Mouse (Mus musculus): ENCODE results near the gene Pp2d1. TPM values are rescaled to one million over a fixed set of nuclear protein-coding genes. Genes with fewer than 3 reads are reported as not detected.
"Not testable (repeated sequence)": the region's sequence is repeated elsewhere in the genome, so short reads cannot be mapped to it uniquely, and the experiment has no call there.

Gene Pp2d1
- total RNA-seq (2021), result not detected
- long read RNA-seq, experiment 1, result 0 reads
- long read RNA-seq, experiment 2, result 0 reads

DNA sequence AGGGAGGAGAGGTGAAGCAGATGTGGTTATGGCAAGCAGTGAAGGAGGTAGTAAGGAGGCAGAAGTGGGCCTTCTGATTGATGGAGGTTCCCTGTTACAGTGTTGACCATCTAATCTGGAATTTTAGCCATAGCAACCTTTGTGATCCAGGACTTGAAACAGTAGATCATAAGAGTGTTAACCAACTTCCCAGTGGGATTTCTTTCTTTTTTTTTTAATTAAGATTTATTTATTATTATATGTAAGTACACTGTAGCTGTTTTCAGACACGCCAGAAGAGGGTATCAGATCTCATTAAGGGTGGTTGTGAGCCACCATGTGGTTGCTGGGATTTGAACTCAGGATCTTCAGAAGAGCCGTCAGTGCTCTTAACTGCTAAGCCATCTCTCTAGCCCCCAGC is at the start of gene Pp2d1:
TSS of gene Pp2d1 (minus strand) at position 101 of the 400 bp plus-strand sequence.
- not testable (repeated sequence) for DNase-seq

GRCm38 (mm10) chr17:53588097-53588855 is 49.0 kb upstream of the Pp2d1 start:
- no peak for DNase-seq

DNA sequence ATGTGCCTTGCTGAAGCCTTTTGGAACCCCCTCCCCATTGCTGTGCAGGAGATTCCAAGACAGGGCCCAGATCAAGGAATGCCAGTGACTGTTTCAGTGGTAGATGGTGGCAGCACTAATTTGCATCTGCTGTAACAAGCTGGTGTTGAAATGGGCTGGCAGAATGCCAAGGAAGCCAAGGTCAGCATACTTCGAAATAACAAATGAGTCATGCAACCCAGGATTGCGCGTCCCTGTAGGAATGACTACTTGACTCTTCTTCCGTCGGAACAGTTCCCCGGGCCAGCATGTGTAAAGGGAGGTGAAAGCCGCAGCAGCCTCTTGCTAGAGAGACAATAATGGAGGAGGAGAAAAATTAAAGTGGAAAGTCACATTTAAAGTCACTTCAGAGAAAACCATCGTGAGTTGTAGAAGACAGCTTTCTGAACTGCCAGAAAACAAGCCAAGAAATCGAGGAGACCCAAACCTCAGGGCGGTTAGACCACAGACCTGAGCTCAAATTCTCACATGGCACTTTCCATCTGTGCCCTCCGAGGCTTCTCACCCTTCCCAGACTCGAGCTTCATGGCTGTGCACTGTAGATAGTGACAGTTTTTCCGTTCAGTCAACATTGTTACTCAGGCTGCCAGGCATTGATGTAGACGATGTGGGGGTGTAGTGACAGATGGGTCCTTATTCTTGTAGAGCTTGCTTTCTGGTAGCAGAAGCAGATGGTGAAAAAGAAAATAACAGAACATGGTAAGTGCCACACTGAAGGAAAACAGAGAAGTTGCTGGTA is 48.0 kb upstream of the Pp2d1 start:
- peak; percentile 95 to 97 for DNase-seq

DNA sequence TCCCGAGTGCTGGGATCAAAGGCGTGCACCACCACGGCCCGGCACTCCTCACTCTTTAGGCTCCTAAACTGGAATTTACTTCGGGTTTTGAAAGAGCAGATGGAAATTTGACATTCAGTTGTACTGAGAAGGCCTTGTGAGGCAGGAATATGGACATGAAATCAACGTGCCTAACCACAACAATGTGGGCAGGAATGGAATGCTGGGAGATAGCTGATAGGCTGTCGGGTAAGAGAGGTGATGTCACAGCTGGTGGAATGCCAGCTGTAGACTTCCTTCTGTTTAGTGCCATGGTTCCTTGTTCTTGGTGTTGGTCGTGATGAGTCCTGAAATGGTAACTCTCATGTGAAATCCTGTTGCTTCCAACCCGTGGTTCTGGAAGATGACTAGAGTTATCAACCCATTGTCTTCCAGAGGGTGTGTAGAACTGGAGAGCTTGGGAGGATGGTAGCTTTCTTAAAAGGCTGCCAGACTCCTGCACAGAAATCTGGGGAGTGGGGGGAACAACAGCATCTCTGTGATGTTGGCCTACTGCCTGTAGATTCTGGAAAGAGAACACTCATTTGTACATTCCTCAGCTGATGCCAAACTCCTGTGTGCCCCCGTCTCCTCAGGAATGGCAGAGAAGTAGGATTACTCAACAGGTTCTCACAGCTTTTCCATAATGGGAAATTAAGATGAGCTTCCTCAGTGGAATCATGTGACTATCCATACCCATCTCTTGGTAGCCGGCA is 44.8 kb upstream of the Pp2d1 start:
- DNase-seq, result peak in 1 of 2 experiments; percentile 39

DNA sequence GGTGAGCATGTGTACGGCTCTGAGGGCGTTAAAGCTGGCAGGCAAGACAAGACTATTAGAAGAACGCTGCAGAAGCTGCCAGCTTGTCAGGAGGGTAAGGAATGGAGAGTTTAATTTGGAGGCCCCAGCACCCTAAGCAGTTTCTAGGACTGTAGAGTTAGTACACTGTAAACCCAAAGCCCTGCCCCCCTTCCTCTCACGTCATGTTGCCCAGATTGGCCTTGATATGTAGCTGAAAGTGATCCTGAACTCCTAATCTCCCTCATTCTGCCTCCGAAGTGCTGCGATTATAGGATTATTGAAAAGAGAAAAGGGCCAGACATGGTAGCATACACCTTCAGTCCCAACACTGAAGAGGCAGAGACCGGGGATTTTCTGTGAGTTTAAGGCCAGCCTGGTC is 43.6 kb upstream of the Pp2d1 start:
- DNase-seq, result no peak

DNA sequence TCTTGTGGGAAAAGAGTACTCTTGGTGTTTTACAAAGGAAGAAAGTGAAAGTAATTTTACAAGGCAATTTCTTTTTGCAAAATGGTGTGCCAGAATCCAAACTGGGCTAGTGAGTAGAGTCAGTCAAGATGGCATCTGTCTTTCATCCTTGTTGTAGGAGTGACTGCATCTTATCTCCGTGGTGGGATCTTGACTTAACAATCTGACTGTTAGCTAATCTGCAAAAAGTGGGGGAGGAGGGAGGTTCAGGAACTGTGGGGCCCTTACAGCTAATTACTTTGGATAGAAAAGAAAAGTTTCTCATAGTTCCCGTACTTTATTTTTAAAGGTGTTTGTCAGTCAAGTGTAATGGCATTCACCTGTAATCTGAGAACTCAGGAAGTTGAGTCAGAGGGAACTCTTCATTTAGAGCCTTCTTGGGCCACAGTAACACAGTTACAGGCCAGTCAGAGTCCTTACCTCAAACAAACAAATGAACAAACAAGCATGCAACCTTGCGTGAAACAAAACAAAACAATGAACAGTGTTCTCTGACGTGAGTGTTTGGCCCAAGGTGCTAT is 42.9 kb upstream of the Pp2d1 start:
- no peak for DNase-seq

- no peak for DNase-seq
Observed at GRCm38 (mm10) chr17:53580237-53580636, 41.0 kb upstream of the Pp2d1 start.

GRCm38 (mm10) chr17:53579612-53580011 is 40.4 kb upstream of the Pp2d1 start:
- no peak for DNase-seq

- no peak for DNase-seq
Observed at GRCm38 (mm10) chr17:53578776-53579175, 39.5 kb upstream of the Pp2d1 start.

- DNase-seq, result no peak
Observed at GRCm38 (mm10) chr17:53578249-53578648, 39.0 kb upstream of the Pp2d1 start.

DNA sequence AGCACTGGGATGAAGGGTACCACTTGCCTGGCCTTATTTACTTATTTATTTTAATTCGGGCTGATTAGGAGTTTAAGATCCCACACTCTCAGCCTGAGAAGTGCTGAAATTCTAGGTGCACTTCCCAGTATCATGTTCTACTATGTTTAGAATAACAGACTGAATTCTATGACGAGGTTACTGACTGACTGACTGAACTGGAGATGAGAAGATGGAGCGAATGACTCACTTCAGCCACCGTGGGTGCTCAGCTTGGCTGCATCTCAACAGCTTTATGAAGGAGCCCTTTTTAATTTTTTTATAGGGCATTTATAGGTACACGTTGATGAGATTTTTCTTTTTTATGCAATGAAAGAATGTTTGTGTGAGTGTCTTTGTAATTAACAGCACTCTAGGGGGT is 38.5 kb upstream of the Pp2d1 start:
- no peak for DNase-seq

DNA sequence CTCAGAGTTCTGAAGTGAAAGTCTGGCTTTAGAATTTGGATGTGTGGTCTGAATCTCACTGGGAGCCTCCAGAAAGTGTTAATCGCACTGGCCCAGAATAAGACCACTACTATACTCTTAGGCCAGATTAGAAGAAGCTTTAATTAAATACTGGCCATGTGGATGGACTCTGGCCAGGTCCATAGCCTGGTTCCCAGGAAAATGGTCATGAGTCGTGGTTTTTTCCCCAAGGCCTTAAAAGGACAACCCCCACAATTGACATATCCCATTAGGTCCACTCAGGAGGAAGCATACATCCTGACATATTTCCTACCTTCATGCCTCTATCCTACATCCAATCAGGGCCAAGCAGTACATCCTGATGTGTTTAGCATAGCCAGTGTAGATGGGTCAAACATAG is 37.9 kb upstream of the Pp2d1 start:
- no peak for DNase-seq

DNA sequence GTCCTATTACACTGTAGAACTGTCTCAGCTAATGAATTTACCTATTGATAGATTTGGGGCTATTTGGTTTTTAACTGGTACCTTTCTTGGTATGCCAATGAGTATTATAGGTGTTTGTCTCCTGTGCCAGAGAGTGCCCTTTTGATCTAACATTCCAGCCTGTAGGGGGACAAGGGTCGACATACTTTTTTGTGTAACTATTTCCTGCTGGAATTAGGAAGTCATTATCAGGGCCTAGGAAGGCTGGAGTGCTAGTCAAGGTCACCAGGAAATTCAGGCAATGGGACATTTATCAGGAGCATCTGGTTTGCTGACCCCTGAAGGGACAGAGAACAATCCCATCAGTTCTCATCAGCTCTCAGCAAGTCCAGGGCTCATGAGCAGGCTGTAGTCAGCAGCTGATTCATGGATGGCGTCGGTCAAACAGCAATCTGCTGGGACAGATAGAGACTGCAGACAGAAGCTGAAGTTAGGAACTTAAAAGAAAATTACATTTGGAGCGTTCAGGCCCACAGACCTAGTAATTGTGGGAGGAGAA is 33.8 kb upstream of the Pp2d1 start:
- peak in 1 of 2 experiments; percentile 49 for DNase-seq

- not testable (repeated sequence) for DNase-seq
Observed at GRCm38 (mm10) chr17:53570932-53571331, 31.7 kb upstream of the Pp2d1 start.

- peak in 1 of 2 experiments; percentile 21 for DNase-seq
Observed at GRCm38 (mm10) chr17:53570361-53570875, 31.2 kb upstream of the Pp2d1 start.

- peak; percentile 78 to 89 for DNase-seq
Observed at GRCm38 (mm10) chr17:53569829-53570228, 30.6 kb upstream of the Pp2d1 start.

DNA sequence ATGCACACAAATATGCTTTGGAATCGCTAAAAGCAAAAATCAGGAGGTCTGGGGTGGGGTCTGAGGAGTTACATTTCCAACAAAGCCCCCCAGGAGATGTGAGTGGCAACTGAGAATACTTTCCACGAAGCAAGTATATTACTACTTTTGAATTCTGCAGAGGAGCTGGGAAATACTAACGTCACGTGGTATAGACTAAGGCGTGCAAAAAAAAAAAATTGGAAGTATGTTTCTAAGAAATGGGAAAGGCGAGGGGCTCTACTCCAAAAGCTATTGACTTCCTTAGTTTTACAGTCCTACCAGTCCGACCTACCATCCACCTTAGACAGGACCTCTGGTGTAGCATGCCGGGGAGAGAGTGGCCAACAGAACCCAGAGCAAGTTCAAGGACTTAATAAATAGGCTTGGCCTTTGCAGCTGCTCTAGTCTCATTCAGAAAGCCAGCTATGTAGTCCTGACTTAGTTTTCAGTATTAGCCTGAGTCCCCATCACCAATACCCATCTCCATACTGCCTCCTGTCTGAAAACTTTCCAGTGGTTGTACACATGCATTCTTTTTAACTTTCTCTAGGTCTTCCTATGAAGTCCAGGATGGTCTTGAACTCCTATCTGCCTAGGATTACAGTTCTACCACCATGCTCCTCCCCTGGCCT is 29.6 kb upstream of the Pp2d1 start:
- no peak for DNase-seq

DNA sequence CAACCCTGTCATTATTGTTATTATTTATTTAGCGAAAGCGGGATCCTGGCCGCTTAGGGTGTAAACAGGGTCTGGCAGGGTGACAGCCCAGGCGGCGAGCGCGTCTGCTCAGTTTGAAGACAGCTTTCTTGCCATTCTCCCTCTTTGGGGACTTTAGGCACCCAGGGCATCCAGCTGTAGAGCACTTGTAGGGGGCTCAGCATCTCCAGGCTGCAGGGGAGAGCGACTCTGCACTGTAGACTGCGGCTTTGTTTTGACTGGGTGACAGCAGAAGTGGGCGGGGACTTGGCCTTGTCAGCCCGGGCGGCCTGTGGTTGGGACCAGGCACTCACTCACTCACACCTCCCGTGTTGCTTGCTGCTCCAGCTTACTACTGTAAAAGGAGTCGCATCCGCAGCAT is 28.9 kb upstream of the Pp2d1 start:
- DNase-seq, result peak; percentile 90 to 91

DNA sequence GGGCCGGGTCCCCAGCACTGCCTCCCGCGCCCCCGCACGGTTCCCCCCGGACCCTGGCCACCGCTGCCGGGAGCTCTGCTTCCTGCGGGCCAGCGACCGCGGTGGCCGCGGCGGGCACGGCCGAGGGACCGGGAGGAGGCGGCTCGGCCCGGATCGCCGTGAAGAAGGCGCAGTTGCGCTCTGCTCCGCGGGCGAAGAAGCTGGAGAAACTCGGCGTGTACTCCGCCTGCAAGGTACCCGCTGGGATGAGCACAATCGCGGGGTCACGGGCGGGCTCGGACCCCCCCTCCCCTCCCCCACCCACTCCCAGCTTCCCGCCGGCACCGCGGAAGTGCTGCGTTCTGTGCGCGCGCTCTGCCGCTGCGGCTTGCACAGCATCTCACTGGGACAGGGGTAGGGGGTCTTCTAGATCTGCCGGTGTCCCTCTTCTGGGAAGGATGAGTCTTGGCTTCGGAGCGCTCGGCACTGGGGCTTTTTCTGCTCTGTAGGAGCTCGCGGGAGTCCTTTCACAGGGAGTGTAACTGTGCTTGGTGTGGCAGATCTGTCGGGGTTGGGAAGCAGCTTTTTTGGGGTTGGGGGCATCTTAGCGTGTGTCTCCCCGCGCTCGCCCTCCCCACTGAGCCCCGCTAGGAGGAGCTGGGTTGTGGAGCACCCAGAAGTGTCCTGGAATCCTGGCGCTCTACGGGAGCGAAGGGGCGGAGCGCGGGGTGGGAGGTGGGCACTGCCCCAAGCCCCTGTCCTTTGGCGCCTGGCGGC is 28.3 kb upstream of the Pp2d1 start:
- DNase-seq, result peak; percentile 50 to 69

GRCm38 (mm10) chr17:53566919-53567345 is 27.7 kb upstream of the Pp2d1 start:
- peak; percentile 79 to 81 for DNase-seq

Measured in adrenal gland, postnatal 36 days (tissue).